Mouse (Mus musculus) v-Abl transformed pro-B cells (cell line): ENCODE measurements at regions not wholly inside any gene's neighbourhood (a gene's known extent, or its start where the extent isn't known, plus 50 kb on each side); places are given as distances from the start of the nearest gene placed in this dataset.

Source experiments
- in situ Hi-C, 2 experiments: fragments of 400-800 bp; cut with MboI; formaldehyde crosslinking; loops; one replicate each; pipeline ENCODE4 v1.15.1; 2025; ENCODE audit not compliant: unreplicated experiment in 2 of 2

- in situ Hi-C loops, result no loop called here
Observed at GRCm38 (mm10) chr13:69272506-69272905, 261.0 kb upstream of the Nsun2 start.

- in situ Hi-C loops, result no loop called here
Observed at GRCm38 (mm10) chr13:69279647-69280046, 253.9 kb upstream of the Nsun2 start.

- in situ Hi-C loops, result no loop called here
Observed at GRCm38 (mm10) chr13:69294483-69294882, 239.1 kb upstream of the Nsun2 start.

GRCm38 (mm10) chr13:69303316-69303715 is 230.2 kb upstream of the Nsun2 start:
- in situ Hi-C loops, result no loop called here

- in situ Hi-C loops, result no loop called here
Observed at GRCm38 (mm10) chr13:69330412-69331000, 203.0 kb upstream of the Nsun2 start.

- in situ Hi-C loops, result no loop called here
Observed at GRCm38 (mm10) chr13:69331537-69332435, 201.8 kb upstream of the Nsun2 start.

- in situ Hi-C loops, result no loop called here
Observed at GRCm38 (mm10) chr13:69343806-69344205, 189.7 kb upstream of the Nsun2 start.

- in situ Hi-C loops, result no loop called here
Observed at GRCm38 (mm10) chr13:69357435-69357834, 176.1 kb upstream of the Nsun2 start.

GRCm38 (mm10) chr13:69365880-69366490 is 167.6 kb upstream of the Nsun2 start:
- in situ Hi-C loops, result no loop called here

- in situ Hi-C loops, result no loop called here
Observed at GRCm38 (mm10) chr13:69373101-69373815, 160.3 kb upstream of the Nsun2 start.

- in situ Hi-C loops, result no loop called here
Observed at GRCm38 (mm10) chr13:69373816-69374142, 159.8 kb upstream of the Nsun2 start.

- in situ Hi-C loops, result loop anchor here in 1 of 2 experiments (10.0 kb wide), 1 partner anchor 274 kb away; no protein-coding TSS in a partner anchor
Observed at GRCm38 (mm10) chr13:69380403-69380802, 153.1 kb upstream of the Nsun2 start.

GRCm38 (mm10) chr13:69384767-69385166 is 148.8 kb upstream of the Nsun2 start:
- in situ Hi-C loops, result loop anchor here in 1 of 2 experiments (10.0 kb wide), 1 partner anchor 270 kb away; no protein-coding TSS in a partner anchor

- in situ Hi-C loops, result no loop called here
Observed at GRCm38 (mm10) chr13:69392917-69393827, 140.4 kb upstream of the Nsun2 start.

- in situ Hi-C loops, result no loop called here
Observed at GRCm38 (mm10) chr13:69394544-69394943, 139.0 kb upstream of the Nsun2 start.

- in situ Hi-C loops, result no loop called here
Observed at GRCm38 (mm10) chr13:69410359-69410758, 123.2 kb upstream of the Nsun2 start.

- in situ Hi-C loops, result no loop called here
Observed at GRCm38 (mm10) chr13:69414813-69415212, 118.7 kb upstream of the Nsun2 start.

- in situ Hi-C loops, result no loop called here
Observed at GRCm38 (mm10) chr13:69416726-69417125, 116.8 kb upstream of the Nsun2 start.

GRCm38 (mm10) chr13:69417855-69418478 is 115.6 kb upstream of the Nsun2 start:
- in situ Hi-C loops, result no loop called here
